Mouse (Mus musculus) E14TG2a.4 (cell line): ENCODE data around the gene Castor2.

Experiments used
- CTCF ChIP-seq: conservative IDR thresholded peaks from 2 replicates; pipeline ENCODE4 v1.5.1; 2014; ENCODE audit warnings: low read length
- NANOG ChIP-seq: IDR thresholded peaks from 2 replicates; pipeline ENCODE4 v1.6.1; 2014; ENCODE audit warnings: borderline replicate concordance, low read length, mixed read lengths

GRCm38 (mm10) chr5:134182172-134182571 is 82.7 kb downstream of the Castor2 start:
- TF ChIP-seq CTCF = no peak
- TF ChIP-seq NANOG = no peak
